In the genomic region with DNA sequence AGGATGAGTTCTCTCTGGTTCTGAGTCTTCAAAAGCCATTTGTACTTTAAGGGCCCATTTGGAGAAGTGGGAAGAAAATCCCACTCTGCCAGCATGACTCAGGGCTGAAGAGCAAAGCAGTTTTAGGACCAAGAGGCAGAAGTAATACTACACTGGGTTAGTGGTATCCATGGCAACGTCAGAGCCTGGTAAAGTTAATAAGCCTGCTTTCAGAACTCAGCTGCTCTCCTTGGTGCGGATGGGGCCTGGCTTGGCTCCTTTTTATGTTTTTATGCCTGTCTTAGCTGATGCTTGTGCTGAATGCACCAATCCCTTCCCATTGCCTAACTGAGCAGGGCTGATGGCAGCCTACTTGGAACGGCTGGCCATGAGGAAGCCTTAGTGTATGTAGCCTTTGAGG, we compare ENCODE assay signal across 9 mouse cellular contexts.
DNase-seq lines count a peak whose midpoint lies in the region; ATAC-seq and TF ChIP-seq lines count a peak whose summit lies in the region.
"Had no signal": no experiment of that assay in that cellular context is flagged by ENCODE, and none has a peak within 500 bp of the region (broad histone marks: within the 10 kb centered on the region; RNA-seq: fewer than 3 reads in every experiment).

No protein-coding gene starts in this region.

- peak; percentile 90 for ATAC-seq in hindbrain, embryonic 15.5 days (ENCODE audit: low FRiP score, low read depth)
- peak; percentile 86; the same call in 1 of the 2 replicates for ATAC-seq in limb, embryonic 14.5 days (ENCODE audit: low FRiP score, low read depth)
- ATAC-seq in megakaryocyte-erythroid progenitor cell, adult 5-6 weeks (replicated peaks; ENCODE audit: low FRiP score, low TSS enrichment, poor library complexity, severe bottlenecking) = no peak
- no peak for ATAC-seq in heart, embryonic 12.5 days (ENCODE audit: insufficient number of reproducible peaks, low FRiP score)

- peaks cover 10% of the 10 kb centered on the region for H3K4me1 ChIP-seq in hindbrain, embryonic 15.5 days (replicated peaks)
- H3K4me1 ChIP-seq in limb, embryonic 14.5 days (ENCODE audit: control insufficient read depth, insufficient read depth, low read length) = 0 out of 2 replicates have a peak, but pooled peaks cover 2% of the 10 kb centered on the region
- 0 out of 2 replicates have a peak, but pooled peaks cover 7% of the 10 kb centered on the region for H3K4me1 ChIP-seq in heart, embryonic 12.5 days (replicated peaks)

- H3K36me3 ChIP-seq in hindbrain, embryonic 15.5 days = no peaks in the 10 kb centered on the region
- no peaks in the 10 kb centered on the region for H3K36me3 ChIP-seq in limb, embryonic 14.5 days (ENCODE audit: control insufficient read depth, insufficient read depth, low read length)
- H3K36me3 ChIP-seq in heart, embryonic 12.5 days = no peaks in the 10 kb centered on the region

- no peaks in the 10 kb centered on the region for H3K27me3 ChIP-seq in hindbrain, embryonic 15.5 days
- no peaks in the 10 kb centered on the region for H3K27me3 ChIP-seq in limb, embryonic 14.5 days (ENCODE audit: control insufficient read depth, insufficient read depth, low read length)
- no peaks in the 10 kb centered on the region for H3K27me3 ChIP-seq in heart, embryonic 12.5 days (replicated peaks)

- intact Hi-C loops in heart, postnatal 10 days (cut with DNase I) = no loop called here

- H3K9me3 ChIP-seq in hindbrain, embryonic 15.5 days = no peaks in the 10 kb centered on the region
- no peaks in the 10 kb centered on the region for H3K9me3 ChIP-seq in limb, embryonic 14.5 days (ENCODE audit: control insufficient read depth, low read length)
- H3K9me3 ChIP-seq in heart, embryonic 12.5 days (replicated peaks) = no peaks in the 10 kb centered on the region

- no peak overlapping the region for H3K4me2 ChIP-seq in hindbrain, embryonic 15.5 days
- H3K4me2 ChIP-seq in limb, embryonic 14.5 days (replicated peaks; ENCODE audit: low read depth, low read length, severe bottlenecking) = no peak overlapping the region
- no peak overlapping the region for H3K4me2 ChIP-seq in heart, embryonic 12.5 days

- WGBS in hindbrain, embryonic 15.5 days = 31% methylated on average over 3 of the region's 3 CpGs
- 16% methylated on average over 3 of the region's 3 CpGs for WGBS in limb, embryonic 14.5 days
- 68% methylated on average over 3 of the region's 3 CpGs for WGBS in heart, embryonic 12.5 days

- no peak overlapping the region for H3K9ac ChIP-seq in hindbrain, embryonic 15.5 days
- H3K9ac ChIP-seq in limb, embryonic 14.5 days (ENCODE audit: low read depth, low read length, severe bottlenecking) = no peak overlapping the region
- H3K9ac ChIP-seq in heart, embryonic 12.5 days = no peak overlapping the region

- DNase-seq in MN1 (ENCODE audit: low spot score) = peak; percentile 19
- DNase-seq in embryo, embryonic 9.5 days (ENCODE audit: extremely low spot score) = peak; percentile 9
- peak; percentile 81 for DNase-seq in limb, embryonic 14.5 days (ENCODE audit: low spot score)
- DNase-seq in thymus, postnatal 4 days = no peak
- no peak for DNase-seq in heart, postnatal 10 days

- no peak for TF ChIP-seq POLR2A in limb, embryonic 14.5 days (IDR thresholded peaks at IDR 0.05; ENCODE audit: borderline replicate concordance, extremely low read depth, insufficient read depth, insufficient read length)

- no peak overlapping the region for H3K4me3 ChIP-seq in hindbrain, embryonic 15.5 days
- no peak overlapping the region for H3K4me3 ChIP-seq in limb, embryonic 14.5 days (replicated peaks; ENCODE audit: low read length)
- no peak overlapping the region for H3K4me3 ChIP-seq in heart, embryonic 12.5 days
- H3K4me3 ChIP-seq: erythroblast, embryonic 14.5 days had no signal

- 0 out of 2 replicates have a peak overlapping the region, but pooled peaks have one; percentile 52 for H3K27ac ChIP-seq in hindbrain, embryonic 15.5 days (replicated peaks)
- 0 out of 2 replicates have a peak overlapping the region, but pooled peaks have one; percentile 19 for H3K27ac ChIP-seq in limb, embryonic 14.5 days (replicated peaks; ENCODE audit: low read depth, low read length)
- no peak overlapping the region for H3K27ac ChIP-seq in heart, embryonic 12.5 days (ENCODE audit: poor library complexity, severe bottlenecking)

Comparison
In these comparisons a context has a peak if more than half of its experiments do, and no peak if none do; other contexts are left out.
1. DNase-seq: peak in MN1 (single experiment), embryo, embryonic 9.5 days (single experiment) and limb, embryonic 14.5 days (single experiment); none in thymus, postnatal 4 days (single experiment) and heart, postnatal 10 days (0 of 2).
2. ATAC-seq: peak in hindbrain, embryonic 15.5 days (single experiment) and limb, embryonic 14.5 days (single experiment); none in megakaryocyte-erythroid progenitor cell, adult 5-6 weeks (single experiment) and heart, embryonic 12.5 days (single experiment).